Mouse (Mus musculus): Measurements from ENCODE around the gene Vps37b. TPM values are rescaled to one million over a fixed set of nuclear protein-coding genes. Genes with fewer than 3 reads are reported as not detected.

Vps37b gene
- polyA plus RNA-seq, 2 experiments: 8.8 to 11.5 TPM

- no peak for DNase-seq (ENCODE audit: low read depth in 3 of 3, low spot score in 3 of 3)
- no peaks in the 10 kb centered on the region for H3K27me3 ChIP-seq (ENCODE audit: control insufficient read depth, insufficient read depth, low read length)
- no peaks in the 10 kb centered on the region for H3K9me3 ChIP-seq (ENCODE audit: control insufficient read depth, low read length)
- no peak overlapping the region for H3K9ac ChIP-seq (replicated peaks)
- 78% methylated on average over 3 of the region's 3 CpGs for WGBS (ENCODE audit: insufficient replicate concordance)
- no peak for TF ChIP-seq CTCF (IDR thresholded peaks at IDR 0.05; ENCODE audit: low read depth)
- no peak for TF ChIP-seq EP300 (IDR thresholded peaks at IDR 0.05; ENCODE audit: low read depth)
- no peak for ATAC-seq (ENCODE audit: insufficient read depth)
- H3K27ac ChIP-seq: no peak overlapping the region
- H3K36me3 ChIP-seq (replicated peaks; ENCODE audit: control insufficient read depth, insufficient read depth, low read depth): peaks cover 10% of the 10 kb centered on the region
- no peak overlapping the region for H3K4me2 ChIP-seq (ENCODE audit: low read depth)
- no peak overlapping the region for H3K4me3 ChIP-seq (ENCODE audit: insufficient read depth in 1 of 2, low read depth in 2 of 2, low read length in 2 of 2)
- peaks cover 64 to 82% of the 10 kb centered on the region in 2 experiments for H3K4me1 ChIP-seq (replicated peaks; ENCODE audit: control insufficient read depth in 2 of 2, insufficient read depth in 2 of 2, low read length in 1 of 2)
These were observed 17.9 kb downstream of the Vps37b start for GRCm38 (mm10) chr5:124014180-124014579.

GRCm38 (mm10) chr5:124013747-124014146 is 18.3 kb downstream of the Vps37b start:
- H3K9me3 ChIP-seq (ENCODE audit: control insufficient read depth, low read length): no peaks in the 10 kb centered on the region
- no peak overlapping the region for H3K27ac ChIP-seq
- ATAC-seq (ENCODE audit: insufficient read depth): no peak
- H3K9ac ChIP-seq (replicated peaks): no peak overlapping the region
- peaks cover 60 to 77% of the 10 kb centered on the region in 2 experiments for H3K4me1 ChIP-seq (replicated peaks; ENCODE audit: control insufficient read depth in 2 of 2, insufficient read depth in 2 of 2, low read length in 1 of 2)
- peaks cover 14% of the 10 kb centered on the region for H3K36me3 ChIP-seq (replicated peaks; ENCODE audit: control insufficient read depth, insufficient read depth, low read depth)
- TF ChIP-seq CTCF (IDR thresholded peaks at IDR 0.05; ENCODE audit: low read depth): no peak
- no peak for TF ChIP-seq EP300 (IDR thresholded peaks at IDR 0.05; ENCODE audit: low read depth)
- DNase-seq (ENCODE audit: low read depth in 3 of 3, low spot score in 3 of 3): no peak
- no peak overlapping the region for H3K4me3 ChIP-seq (ENCODE audit: insufficient read depth in 1 of 2, low read depth in 2 of 2, low read length in 2 of 2)
- no peak overlapping the region for H3K4me2 ChIP-seq (ENCODE audit: low read depth)
- no peaks in the 10 kb centered on the region for H3K27me3 ChIP-seq (ENCODE audit: control insufficient read depth, insufficient read depth, low read length)
- 69% methylated on average over 16 of the region's 16 CpGs for WGBS (ENCODE audit: insufficient replicate concordance)

DNA sequence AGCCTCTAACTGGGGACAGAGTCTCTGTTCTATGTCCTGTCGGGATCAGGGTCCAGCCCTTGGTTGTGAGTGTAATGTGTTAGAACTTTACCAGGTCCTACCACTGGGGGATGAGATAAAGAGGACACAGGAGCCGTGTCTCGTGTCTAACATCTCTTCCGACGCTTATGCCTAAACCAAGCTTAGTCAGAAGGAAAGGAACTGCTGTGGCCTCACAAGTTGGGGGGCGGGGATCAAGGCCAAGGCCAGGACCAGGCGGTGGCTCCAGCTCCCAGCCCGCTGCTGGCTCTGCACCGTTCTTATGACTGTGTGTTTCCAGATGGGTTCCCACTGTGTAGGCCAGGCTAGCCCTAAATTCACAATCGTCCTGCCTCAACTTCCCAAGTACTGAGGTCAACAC is 19.2 kb downstream of the Vps37b start:
- no peak overlapping the region for H3K9ac ChIP-seq (replicated peaks)
- no peak overlapping the region for H3K27ac ChIP-seq
- H3K27me3 ChIP-seq (ENCODE audit: control insufficient read depth, insufficient read depth, low read length): no peaks in the 10 kb centered on the region
- peaks cover 22% of the 10 kb centered on the region for H3K36me3 ChIP-seq (replicated peaks; ENCODE audit: control insufficient read depth, insufficient read depth, low read depth)
- no peak overlapping the region for H3K4me2 ChIP-seq (ENCODE audit: low read depth)
- ATAC-seq (ENCODE audit: insufficient read depth) (no peak), DNase-seq (ENCODE audit: low read depth in 3 of 3, low spot score in 3 of 3) (no peak)
- TF ChIP-seq EP300 (IDR thresholded peaks at IDR 0.05; ENCODE audit: low read depth) (no peak), CTCF (IDR thresholded peaks at IDR 0.05; ENCODE audit: low read depth) (peak; percentile 21; the same call in 1 of the 2 replicates)
- H3K4me1 ChIP-seq (replicated peaks; ENCODE audit: control insufficient read depth in 2 of 2, insufficient read depth in 2 of 2, low read length in 1 of 2): peaks cover 53 to 69% of the 10 kb centered on the region in 2 experiments
- H3K9me3 ChIP-seq (ENCODE audit: control insufficient read depth, low read length): no peaks in the 10 kb centered on the region
- 31% methylated on average over 10 of the region's 10 CpGs for WGBS (ENCODE audit: insufficient replicate concordance)
- H3K4me3 ChIP-seq (ENCODE audit: insufficient read depth in 1 of 2, low read depth in 2 of 2, low read length in 2 of 2): no peak overlapping the region

GRCm38 (mm10) chr5:124011927-124012326 is 20.1 kb downstream of the Vps37b start:
- no peaks in the 10 kb centered on the region for H3K9me3 ChIP-seq (ENCODE audit: control insufficient read depth, low read length)
- peak overlapping the region; percentile 61; the same call in 1 of the 2 replicates for H3K4me2 ChIP-seq (ENCODE audit: low read depth)
- peaks cover 44 to 59% of the 10 kb centered on the region in 2 experiments for H3K4me1 ChIP-seq (replicated peaks; ENCODE audit: control insufficient read depth in 2 of 2, insufficient read depth in 2 of 2, low read length in 1 of 2)
- H3K36me3 ChIP-seq (replicated peaks; ENCODE audit: control insufficient read depth, insufficient read depth, low read depth): peaks cover 30% of the 10 kb centered on the region
- 17% methylated on average over 8 of the region's 8 CpGs for WGBS (ENCODE audit: insufficient replicate concordance)
- no peak overlapping the region for H3K4me3 ChIP-seq (ENCODE audit: insufficient read depth in 1 of 2, low read depth in 2 of 2, low read length in 2 of 2)
- no peak for ATAC-seq (ENCODE audit: insufficient read depth)
- TF ChIP-seq EP300 (IDR thresholded peaks at IDR 0.05; ENCODE audit: low read depth): no peak
- no peak for TF ChIP-seq CTCF (IDR thresholded peaks at IDR 0.05; ENCODE audit: low read depth)
- H3K27me3 ChIP-seq (ENCODE audit: control insufficient read depth, insufficient read depth, low read length): no peaks in the 10 kb centered on the region
- DNase-seq (ENCODE audit: low read depth in 3 of 3, low spot score in 3 of 3): no peak
- H3K27ac ChIP-seq: no peak overlapping the region
- no peak overlapping the region for H3K9ac ChIP-seq (replicated peaks)

DNA sequence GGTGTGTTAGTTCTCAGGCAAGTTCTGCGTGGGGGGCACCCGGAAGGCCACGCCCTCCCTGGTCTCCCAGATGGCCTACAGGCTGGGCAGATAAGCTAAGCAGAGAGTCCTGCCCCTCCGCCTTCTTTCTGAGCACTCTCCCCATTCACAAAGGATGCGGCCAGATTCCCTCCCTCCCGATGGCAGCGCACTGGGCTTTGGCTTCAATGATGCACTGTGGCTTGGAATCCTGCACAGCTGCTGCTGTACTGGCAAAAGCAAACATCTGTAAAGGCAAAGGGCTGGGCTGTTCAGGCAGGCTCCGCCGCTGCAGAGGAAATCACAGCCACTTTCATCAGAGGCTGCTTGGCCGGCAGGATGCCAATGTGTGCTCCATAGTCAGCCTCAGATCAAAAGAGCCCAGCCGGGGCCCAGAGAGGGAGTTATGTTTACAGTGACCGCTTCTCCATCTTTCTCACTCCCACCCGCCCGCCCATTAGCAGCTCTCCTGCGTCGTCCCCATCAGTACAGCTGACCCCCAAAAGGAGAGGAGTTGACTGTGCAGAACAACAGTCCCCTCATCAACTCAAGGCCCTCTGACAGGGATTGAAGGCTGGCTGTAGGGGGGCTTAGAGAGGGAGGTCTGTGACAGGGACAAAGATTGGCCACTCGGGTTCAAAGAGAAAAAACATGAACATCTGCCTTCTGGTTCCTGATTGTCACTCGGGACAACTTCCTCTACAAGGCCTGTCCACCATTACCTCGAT is 21.0 kb downstream of the Vps37b start:
- peaks cover 37 to 51% of the 10 kb centered on the region in 2 experiments for H3K4me1 ChIP-seq (replicated peaks; ENCODE audit: control insufficient read depth in 2 of 2, insufficient read depth in 2 of 2, low read length in 1 of 2)
- peak; percentile 53 for TF ChIP-seq EP300 (IDR thresholded peaks at IDR 0.05; ENCODE audit: low read depth)
- TF ChIP-seq CTCF (IDR thresholded peaks at IDR 0.05; ENCODE audit: low read depth): no peak
- no peaks in the 10 kb centered on the region for H3K27me3 ChIP-seq (ENCODE audit: control insufficient read depth, insufficient read depth, low read length)
- H3K27ac ChIP-seq: peak overlapping the region; percentile 77; the same call in 1 of the 2 replicates
- 15% methylated on average over 19 of the region's 19 CpGs for WGBS (ENCODE audit: insufficient replicate concordance)
- H3K4me2 ChIP-seq (ENCODE audit: low read depth): peak overlapping the region; percentile 61
- ATAC-seq (ENCODE audit: insufficient read depth): peak; percentile 67
- H3K36me3 ChIP-seq (replicated peaks; ENCODE audit: control insufficient read depth, insufficient read depth, low read depth): peaks cover 37% of the 10 kb centered on the region
- peak overlapping the region in 1 of 2 experiments; percentile 20; a peak in 2 of 4 replicates for H3K4me3 ChIP-seq (ENCODE audit: insufficient read depth in 1 of 2, low read depth in 2 of 2, low read length in 2 of 2)
- no peaks in the 10 kb centered on the region for H3K9me3 ChIP-seq (ENCODE audit: control insufficient read depth, low read length)
- peak overlapping the region; percentile 48 for H3K9ac ChIP-seq (replicated peaks)
- DNase-seq (ENCODE audit: low read depth in 3 of 3, low spot score in 3 of 3): peak in 1 of 3 experiments; percentile 68
